Mouse (Mus musculus) urinary bladder, adult 2 months (tissue): ENCODE results near the gene Dock8. TPM values are rescaled to one million over a fixed set of nuclear protein-coding genes. Genes with fewer than 3 reads are reported as not detected.

Experiments used
- DNase-seq: peaks from one replicate; pipeline ENCODE4 v3.0.0; 2022; ENCODE audit warnings: low spot score
- polyA plus RNA-seq: library from polyadenylated mRNA; depleted of rRNA; stranded (reverse); fragments of >200 nt; gene quantifications from 2 replicates; pipeline ENCODE4 v1.2.3, GENCODE M21; 2012; rRNA removed

Gene Dock8
- polyA plus RNA-seq, 1 experiment: 28.4 TPM

DNA sequence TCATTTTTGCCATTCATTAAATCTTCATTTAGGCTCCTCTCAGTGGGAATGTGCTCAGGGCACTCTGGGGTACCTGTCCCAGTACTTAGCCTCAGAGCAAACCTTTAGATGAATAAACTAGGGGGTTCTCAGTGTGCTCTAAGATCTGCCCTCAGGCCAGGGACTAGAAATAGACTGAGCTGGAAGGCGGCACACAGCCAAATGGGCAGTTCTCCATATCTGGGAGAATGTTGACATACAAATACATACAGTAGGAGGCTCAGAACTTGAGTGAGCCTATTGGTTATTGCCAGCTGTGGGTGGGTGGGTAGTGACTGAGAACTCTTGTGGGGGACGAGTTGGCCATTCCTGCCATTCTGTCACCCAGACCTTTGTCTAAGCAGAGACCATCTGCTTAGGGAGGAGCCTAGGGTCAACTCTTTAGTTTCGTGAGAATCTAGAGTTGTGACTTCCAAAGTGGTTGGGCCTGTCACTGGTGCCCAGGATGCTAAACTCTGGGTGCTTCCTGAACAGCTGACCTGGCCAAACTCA is 252.3 kb downstream of the Dock8 start:
- no peak for DNase-seq

Other genes with a start within 250 kb of the Dock8 start
- 279 and 421 TPM in 2 replicates for gene Pgm5, start 137.7 kb upstream of the Dock8 start, polyA plus RNA-seq
- gene Gm10053, start 123.8 kb upstream of the Dock8 start, polyA plus RNA-seq: 60.7 and 63.3 TPM in 2 replicates
- gene Foxd4, start 98.3 kb upstream of the Dock8 start, polyA plus RNA-seq: not detected in 2 replicates
- 12.2 and 13.7 TPM in 2 replicates for gene Cbwd1, start 37.9 kb upstream of the Dock8 start, polyA plus RNA-seq
- 65.5 and 74.0 TPM in 2 replicates for gene Kank1, start 237.4 kb downstream of the Dock8 start, polyA plus RNA-seq